Comparison of ENCODE assay signal across 5 mouse cellular contexts in the genomic region with DNA sequence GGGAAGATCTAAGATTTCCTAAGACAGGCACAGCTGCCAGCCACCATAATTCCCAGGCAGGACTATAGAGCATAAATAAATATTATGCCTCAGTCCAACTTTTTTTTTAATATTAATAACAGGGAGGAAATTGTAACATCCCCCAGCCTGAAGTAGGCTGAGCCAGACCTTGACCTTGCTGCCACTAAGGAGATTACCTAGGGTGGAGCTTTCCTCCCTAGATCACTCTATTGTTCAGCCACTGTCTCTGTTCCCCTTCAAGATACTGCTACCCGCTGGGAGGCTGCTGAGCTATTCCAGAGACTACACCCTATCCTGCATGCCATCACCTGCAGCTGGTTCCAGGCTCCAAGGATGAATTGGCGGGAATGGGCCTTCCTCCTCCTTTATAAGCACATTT.
A peak's percentile ranks its signal among the peaks of the same experiment; 100 is the strongest.
DNase-seq lines count a peak whose midpoint lies in the region; TF ChIP-seq lines count a peak whose summit lies in the region.
"Not testable (repeated sequence)": the region's sequence is repeated elsewhere in the genome, so short reads cannot be mapped to it uniquely, and the experiment has no call there.

No protein-coding gene starts in this region.

- peaks cover 38% of the 10 kb centered on the region for H3K9me3 ChIP-seq in ES-Bruce4 (replicated peaks; ENCODE audit: control insufficient read depth, insufficient read depth, low read length, poor library complexity, severe bottlenecking)
- H3K9me3 ChIP-seq in ES-E14 (ENCODE audit: control insufficient read depth, insufficient read depth, low read depth, low read length), result not testable (repeated sequence)

- 0 out of 2 replicates have a peak overlapping the region, but pooled peaks have one; percentile 82 for H3K27ac ChIP-seq in ES-Bruce4 (ENCODE audit: insufficient read depth, low read length)
- peak overlapping the region; percentile 60 for H3K27ac ChIP-seq in ES-E14 (ENCODE audit: insufficient read depth, low read depth, low read length, poor library complexity, severe bottlenecking)

- not testable (repeated sequence) for TF ChIP-seq POLR2A in ES-Bruce4 (IDR thresholded peaks at IDR 0.05; ENCODE audit: insufficient read depth, low read length)

- not testable (repeated sequence) for H3K9ac ChIP-seq in ES-Bruce4 (ENCODE audit: low read depth, poor library complexity, severe bottlenecking); ES-E14 (ENCODE audit: insufficient read depth, low read depth, low read length, poor library complexity, severe bottlenecking)

- H3K36me3 ChIP-seq in ES-Bruce4 (ENCODE audit: control insufficient read depth, insufficient read depth, low read length, poor library complexity, severe bottlenecking); ES-E14 (ENCODE audit: control insufficient read depth, insufficient read depth, low read length, poor library complexity, severe bottlenecking): not testable (repeated sequence)

- not testable (repeated sequence) for TF ChIP-seq EP300 in ES-Bruce4 (IDR thresholded peaks at IDR 0.05; ENCODE audit: insufficient read depth, low read depth, low read length)

- not testable (repeated sequence) for H3K4me1 ChIP-seq in ES-Bruce4 (ENCODE audit: control insufficient read depth, insufficient read depth, low read length); ES-E14 (ENCODE audit: control insufficient read depth in 2 of 2, insufficient read depth in 2 of 2, low read length in 2 of 2, poor library complexity in 1 of 2)

- DNase-seq in ES-E14 (ENCODE audit: low read depth, low spot score), result not testable (repeated sequence)
- peak; percentile 47 for DNase-seq in ZHBTc4 (ENCODE audit: low read depth, low spot score)
- DNase-seq in heart, adult 11 months, result peak; percentile 92
- DNase-seq in heart, adult 8-10 months (ENCODE audit: low spot score), result peak; percentile 19

- H3K4me3 ChIP-seq in ES-Bruce4 (ENCODE audit: low read depth, low read length); ES-E14 (ENCODE audit: insufficient read depth in 1 of 2, low read depth in 1 of 2, low read length in 2 of 2, poor library complexity in 1 of 2, severe bottlenecking in 1 of 2): not testable (repeated sequence)

- in situ Hi-C loops in ES-E14 (cut with MboI; ENCODE audit: low sequenced_read_pairs in 2 of 2, unreplicated experiment in 2 of 2), result not testable (repeated sequence)

- not testable (repeated sequence) for TF ChIP-seq CTCF in ES-Bruce4 (IDR thresholded peaks at IDR 0.05; ENCODE audit: low read depth, low read length)

- H3K27me3 ChIP-seq in ES-Bruce4 (ENCODE audit: control insufficient read depth, insufficient read depth, low read length, poor library complexity, severe bottlenecking), result not testable (repeated sequence)
